Mouse (Mus musculus): ENCODE results near the gene Ap3s2.

Ap3s2 gene

GRCm38 (mm10) chr7:79920344-79920983 lies at the start of gene Ap3s2:
TSS of gene Ap3s2 (minus strand) at chr7:79920649.
- DNase-seq (ENCODE audit: low read depth, low spot score) = peak; percentile 75

- no peak for DNase-seq (ENCODE audit: low read depth, low spot score)
Measured at GRCm38 (mm10) chr7:79968326-79968725, 47.9 kb upstream of the Ap3s2 start.

GRCm38 (mm10) chr7:79961600-79961999 lies 41.2 kb upstream of the Ap3s2 start:
- no peak for DNase-seq (ENCODE audit: low read depth, low spot score)

GRCm38 (mm10) chr7:79956131-79956530 lies 35.7 kb upstream of the Ap3s2 start:
- no peak for DNase-seq (ENCODE audit: low read depth, low spot score)

- no peak for DNase-seq (ENCODE audit: low read depth, low spot score)
Measured at GRCm38 (mm10) chr7:79954890-79955289, 34.4 kb upstream of the Ap3s2 start.

GRCm38 (mm10) chr7:79951038-79951437 lies 30.6 kb upstream of the Ap3s2 start:
- no peak for DNase-seq (ENCODE audit: low read depth, low spot score)

- DNase-seq (ENCODE audit: low read depth, low spot score) = no peak
Measured at GRCm38 (mm10) chr7:79950236-79950635, 29.8 kb upstream of the Ap3s2 start.

- no peak for DNase-seq (ENCODE audit: low read depth, low spot score)
Measured at GRCm38 (mm10) chr7:79935511-79936205, 15.2 kb upstream of the Ap3s2 start.

- DNase-seq (ENCODE audit: low read depth, low spot score) = peak; percentile 56
Measured at GRCm38 (mm10) chr7:79934862-79935510, 14.5 kb upstream of the Ap3s2 start, which contains the start of gene Arpin. TSS of gene Arpin (minus strand) at chr7:79935359.

GRCm38 (mm10) chr7:79934461-79934860 lies 14.0 kb upstream of the Ap3s2 start:
- no peak for DNase-seq (ENCODE audit: low read depth, low spot score)

GRCm38 (mm10) chr7:79928516-79929052 lies 8.1 kb upstream of the Ap3s2 start:
- no peak for DNase-seq (ENCODE audit: low read depth, low spot score)

- peak; percentile 34 for DNase-seq (ENCODE audit: low read depth, low spot score)
Measured at GRCm38 (mm10) chr7:79914556-79914955, 5.9 kb downstream of the Ap3s2 start.

GRCm38 (mm10) chr7:79907356-79907755 lies 13.1 kb downstream of the Ap3s2 start:
- no peak for DNase-seq (ENCODE audit: low read depth, low spot score)

GRCm38 (mm10) chr7:79906914-79907313 lies 13.5 kb downstream of the Ap3s2 start:
- no peak for DNase-seq (ENCODE audit: low read depth, low spot score)

GRCm38 (mm10) chr7:79905193-79905592 lies 15.3 kb downstream of the Ap3s2 start:
- no peak for DNase-seq (ENCODE audit: low read depth, low spot score)

- no peak for DNase-seq (ENCODE audit: low read depth, low spot score)
Measured at GRCm38 (mm10) chr7:79903160-79903792, 17.2 kb downstream of the Ap3s2 start.

- DNase-seq (ENCODE audit: low read depth, low spot score) = no peak
Measured at GRCm38 (mm10) chr7:79900753-79901152, 19.7 kb downstream of the Ap3s2 start.

GRCm38 (mm10) chr7:79895225-79895624 lies 25.2 kb downstream of the Ap3s2 start:
- no peak for DNase-seq (ENCODE audit: low read depth, low spot score)

- no peak for DNase-seq (ENCODE audit: low read depth, low spot score)
Measured at GRCm38 (mm10) chr7:79894790-79895189, 25.7 kb downstream of the Ap3s2 start.

- no peak for DNase-seq (ENCODE audit: low read depth, low spot score)
Measured at GRCm38 (mm10) chr7:79892576-79893428, 27.6 kb downstream of the Ap3s2 start.

All from embryo, embryonic 11.5 days (tissue).